Mouse (Mus musculus) neutrophil, adult 5-6 weeks (primary cell): ENCODE results near the gene St8sia6. TPM values are rescaled to one million over a fixed set of nuclear protein-coding genes. Genes with fewer than 3 reads are reported as not detected.
A peak's percentile ranks its signal among the peaks of the same experiment; 100 is the strongest.
"Not testable (repeated sequence)": the region's sequence is repeated elsewhere in the genome, so short reads cannot be mapped to it uniquely, and the experiment has no call there.

Experiments
- ATAC-seq: fragments of 151-379, 151-347 bp; 2 replicates; pipeline ENCODE4 v1.8.0; 2017; ENCODE audit warnings: mild to moderate bottlenecking, moderate TSS enrichment; ENCODE audit not compliant: insufficient number of reproducible peaks, poor library complexity, low FRiP score, severe bottlenecking; ENCODE audit errors: extremely low read depth
- total RNA-seq: library from RNA; stranded (forward); fragments of 200-1000 nt; gene quantifications from 2 replicates; pipeline ENCODE4 v1.2.3, GENCODE M21; 2017

St8sia6 gene
- 5.2 and 6.0 TPM in 2 replicates for total RNA-seq

DNA sequence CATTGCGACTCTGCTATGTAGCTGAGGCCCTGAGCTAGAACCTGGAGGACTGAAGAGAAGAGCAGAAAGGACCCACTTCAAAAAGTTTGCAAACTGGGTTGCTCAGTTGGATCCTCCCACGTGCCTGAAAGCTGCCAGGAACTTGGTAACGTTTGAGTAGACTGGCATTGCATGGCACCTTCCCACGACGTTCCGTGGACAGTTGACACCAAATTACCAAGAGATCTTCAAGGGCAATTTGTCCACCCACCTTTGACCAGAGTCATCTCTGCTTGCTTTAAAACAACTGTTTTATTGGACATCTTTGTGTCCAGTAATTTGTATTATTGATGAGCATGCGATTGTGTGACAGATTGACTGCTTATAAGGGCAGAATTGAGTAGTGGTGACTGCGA is at the start of gene St8sia6:
TSS of gene St8sia6 (minus strand) at position 96 of the 395 bp plus-strand sequence.
- no peak for ATAC-seq

GRCm38 (mm10) chr2:13836310-13836709 is 42.4 kb upstream of the St8sia6 start:
- no peak for ATAC-seq

- no peak for ATAC-seq
Measured at GRCm38 (mm10) chr2:13834989-13835388, 41.1 kb upstream of the St8sia6 start.

GRCm38 (mm10) chr2:13816645-13817044 is 22.8 kb upstream of the St8sia6 start:
- ATAC-seq: no peak

DNA sequence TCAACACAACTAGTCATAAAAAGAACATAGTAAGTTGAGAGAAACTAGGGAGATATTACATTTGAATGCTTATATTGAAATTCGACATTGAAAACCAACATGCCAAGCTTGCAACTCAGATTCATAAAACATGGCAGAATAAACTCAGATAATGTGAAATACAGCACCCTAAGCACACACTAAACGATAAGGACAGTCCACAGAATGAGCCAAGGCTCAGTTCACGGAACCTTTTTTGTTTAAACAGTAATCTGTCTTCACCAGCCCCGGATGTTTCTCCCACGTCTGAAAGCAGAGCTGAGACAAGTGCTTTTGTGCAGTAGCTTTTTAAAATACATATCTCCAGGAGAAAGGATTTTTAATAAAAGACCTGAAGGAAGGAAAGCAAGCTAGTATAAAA is 14.7 kb upstream of the St8sia6 start:
- no peak for ATAC-seq

- no peak for ATAC-seq
Measured at GRCm38 (mm10) chr2:13808008-13808407, 14.1 kb upstream of the St8sia6 start.

GRCm38 (mm10) chr2:13806120-13806519 is 12.3 kb upstream of the St8sia6 start:
- no peak for ATAC-seq

- no peak for ATAC-seq
Measured at GRCm38 (mm10) chr2:13800639-13801038, 6.8 kb upstream of the St8sia6 start.

GRCm38 (mm10) chr2:13794446-13794845 is 582 bp upstream of the St8sia6 start:
- no peak for ATAC-seq

DNA sequence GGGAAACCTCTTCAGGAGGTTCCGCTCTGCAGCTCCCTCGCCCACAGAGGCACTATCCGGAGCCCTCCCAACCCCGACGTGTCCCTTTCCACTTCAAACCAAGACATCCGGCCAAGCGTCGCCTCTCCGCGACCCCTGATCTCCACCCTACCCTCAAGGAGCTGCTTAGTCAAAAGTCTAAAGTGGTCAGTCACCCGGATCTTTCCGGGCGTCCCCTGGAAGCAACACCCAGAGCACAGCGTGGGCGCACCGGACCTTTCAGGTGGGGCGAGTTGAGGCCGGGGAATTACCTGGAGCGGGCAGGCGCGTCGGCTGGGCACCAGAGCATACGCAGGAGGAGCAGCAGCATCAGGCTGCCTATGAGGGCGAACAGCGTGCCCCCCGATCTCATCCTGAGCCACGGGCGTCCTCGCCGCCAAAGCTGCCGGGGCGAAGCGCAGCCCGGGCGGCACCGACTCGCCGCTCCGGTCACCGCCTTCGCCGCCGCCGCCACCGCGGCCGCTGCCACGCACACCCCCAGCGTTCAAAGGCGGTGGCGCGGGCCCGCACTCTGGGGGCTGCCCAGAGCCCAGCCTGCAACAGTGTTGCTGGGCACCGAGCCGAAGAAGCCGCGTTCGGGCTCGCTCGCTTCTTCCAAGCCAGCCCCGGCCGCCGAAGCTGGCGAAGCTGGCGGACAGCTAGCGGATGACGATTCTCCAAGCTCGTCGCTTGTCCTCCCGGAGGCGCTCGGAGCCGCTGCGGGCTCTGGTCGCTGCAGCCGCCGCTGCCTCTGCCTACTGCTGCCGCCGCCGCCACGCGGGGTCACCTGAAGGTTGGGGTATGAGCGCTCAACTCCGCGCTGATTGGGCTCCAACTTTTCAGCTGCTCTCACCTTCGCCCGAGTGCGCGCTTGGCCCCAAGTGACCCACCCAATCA is 553 bp downstream of the St8sia6 start:
- peak; percentile 51 for ATAC-seq

DNA sequence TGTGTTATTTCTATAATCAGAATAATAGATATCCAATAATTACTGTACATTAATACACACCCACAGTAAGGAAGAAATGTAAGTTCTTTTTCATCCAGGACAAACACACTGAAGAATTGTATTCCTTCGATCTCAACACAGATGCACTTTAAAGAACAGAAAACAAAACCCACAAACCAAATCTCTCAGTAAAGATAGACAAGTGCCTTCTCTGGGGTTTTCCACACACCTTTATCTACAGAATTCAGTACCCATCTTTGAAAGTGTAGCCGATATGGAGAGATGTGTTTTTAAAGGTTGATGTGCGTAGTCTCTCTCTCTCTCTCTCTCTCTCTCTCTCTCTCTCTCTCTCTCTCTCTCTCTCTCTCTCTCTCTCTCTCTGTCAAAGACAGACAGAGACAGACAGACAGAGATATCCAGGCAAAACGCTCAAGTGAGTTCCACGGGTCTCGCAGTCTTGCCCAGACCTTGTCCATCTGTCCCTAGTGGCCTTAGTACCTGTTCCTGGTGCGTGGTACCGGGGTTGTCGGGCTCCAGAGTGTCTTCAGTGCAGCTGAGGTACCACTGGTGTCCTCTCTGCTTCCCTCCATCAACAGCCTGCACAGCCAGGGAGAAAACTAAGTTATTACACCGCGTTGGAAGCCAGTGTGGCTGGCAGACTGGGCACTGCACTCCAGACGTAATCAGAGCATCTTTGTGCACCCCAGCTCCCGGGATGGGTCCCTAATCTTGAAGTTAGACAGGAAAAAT is 1.4 kb downstream of the St8sia6 start:
- ATAC-seq: no peak

DNA sequence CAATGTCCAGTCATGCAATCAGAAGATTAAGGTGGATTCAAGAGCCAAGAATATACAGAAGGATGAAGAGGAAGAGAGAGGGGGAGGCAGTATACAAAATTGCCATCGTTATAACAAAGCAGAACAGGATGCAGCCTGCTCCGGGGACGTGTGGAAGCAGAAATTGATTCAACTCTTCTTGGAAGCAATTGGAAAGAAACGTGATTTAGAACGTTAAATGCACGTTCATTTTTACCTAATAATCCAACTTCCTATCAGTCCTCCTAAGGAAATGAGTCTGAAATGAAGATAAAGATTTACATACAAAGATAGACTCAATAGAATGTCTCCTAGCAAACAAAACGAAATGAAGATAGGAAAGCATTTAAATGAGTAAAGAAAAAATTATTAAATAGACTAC is 2.3 kb downstream of the St8sia6 start:
- ATAC-seq: no peak

DNA sequence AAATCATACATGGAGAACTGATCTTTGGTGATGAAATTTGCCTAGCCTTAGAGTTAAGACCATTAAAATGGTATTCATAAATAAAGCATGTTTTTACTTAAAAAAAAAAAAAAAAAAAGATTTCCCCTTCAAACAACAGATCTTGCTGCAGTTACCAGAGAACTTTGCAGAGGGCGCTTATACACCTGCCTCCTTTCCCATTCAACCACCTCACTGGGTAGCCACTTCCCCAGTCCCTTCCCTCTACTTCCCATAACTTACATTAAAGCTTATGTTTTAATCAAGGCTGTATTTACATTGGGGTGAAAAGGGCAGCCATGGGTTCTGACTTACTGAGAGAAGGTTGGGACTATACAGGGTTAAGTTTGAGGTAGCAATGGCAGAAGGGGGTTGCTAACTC is 4.5 kb downstream of the St8sia6 start:
- no peak for ATAC-seq

GRCm38 (mm10) chr2:13786577-13787168 is 7.2 kb downstream of the St8sia6 start:
- ATAC-seq: no peak

DNA sequence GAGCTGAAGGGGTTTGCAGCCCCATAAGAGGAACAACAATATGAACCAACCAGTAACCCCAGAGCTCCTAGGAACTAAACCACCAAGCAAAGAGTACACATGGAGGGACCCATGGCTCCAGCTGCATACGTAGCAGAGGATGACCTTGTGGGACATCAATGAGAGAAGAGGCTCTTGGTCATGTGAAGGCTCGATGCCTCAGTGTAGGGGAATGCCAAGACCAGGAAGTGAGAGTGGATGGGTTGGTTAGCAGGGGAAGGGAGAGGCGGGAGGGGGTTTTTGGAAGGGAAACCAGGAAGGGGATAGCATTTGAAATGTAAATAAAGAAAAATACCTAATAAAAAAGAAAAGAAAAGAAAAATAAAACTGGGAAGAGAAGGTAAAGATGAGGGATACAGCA is 7.9 kb downstream of the St8sia6 start:
- ATAC-seq: not testable (repeated sequence)

DNA sequence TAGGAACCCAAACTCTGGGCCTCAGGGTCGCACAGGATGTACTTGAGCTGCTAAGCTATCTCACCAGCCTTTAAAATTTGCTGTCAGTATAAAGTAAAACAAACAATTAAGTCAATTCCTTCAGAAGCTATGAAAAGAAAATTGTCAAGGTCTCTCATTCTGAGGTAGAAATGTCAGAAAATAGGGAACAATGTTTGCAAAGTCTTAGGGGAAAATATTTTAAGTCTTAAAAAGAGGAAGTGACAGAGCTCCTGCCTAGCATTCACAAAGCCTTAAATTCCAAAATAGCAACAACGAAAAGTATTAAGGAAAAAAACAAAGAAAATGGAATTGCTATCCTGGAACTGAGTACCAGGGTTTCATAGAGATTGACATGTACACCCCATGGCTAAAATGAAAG is 8.6 kb downstream of the St8sia6 start:
- no peak for ATAC-seq

GRCm38 (mm10) chr2:13784448-13784847 is 9.4 kb downstream of the St8sia6 start:
- ATAC-seq: no peak

DNA sequence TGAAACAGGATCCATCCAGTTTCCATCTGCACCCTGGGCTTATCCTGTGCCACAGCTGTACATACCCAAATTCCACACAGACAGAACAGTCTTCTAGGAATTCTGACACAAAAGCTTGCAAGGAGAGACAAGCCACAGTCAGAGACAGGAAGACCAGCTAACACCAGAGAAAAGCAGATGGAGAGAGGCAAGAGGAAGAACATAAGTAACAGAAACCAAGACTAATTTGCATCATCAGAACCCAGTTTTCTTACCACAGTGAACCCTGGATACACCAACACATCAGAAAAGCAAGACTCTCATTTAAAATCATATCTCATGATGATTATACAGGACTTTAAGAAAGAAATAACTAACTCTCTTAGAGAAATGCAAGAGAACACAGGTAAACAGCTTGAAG is 16.8 kb downstream of the St8sia6 start:
- no peak for ATAC-seq

GRCm38 (mm10) chr2:13776453-13776852 is 17.4 kb downstream of the St8sia6 start:
- 0 out of 2 replicates have a peak, but pooled peaks have one; percentile 23 for ATAC-seq

- no peak for ATAC-seq
Measured at GRCm38 (mm10) chr2:13775056-13775455, 18.8 kb downstream of the St8sia6 start.
